Mouse (Mus musculus) neural tube, embryonic 12.5 days (tissue): ENCODE results near the gene Gjb6. TPM values are rescaled to one million over a fixed set of nuclear protein-coding genes. Genes with fewer than 3 reads are reported as not detected.

Experiments
- ATAC-seq: fragments of 200-750 bp; cut with Nextera tagmentation; 2 replicates; pipeline ENCODE4 v1.8.0; 2017; ENCODE audit warnings: low read depth, mild to moderate bottlenecking, moderate TSS enrichment, moderate library complexity; ENCODE audit not compliant: low FRiP score
- H3K27ac ChIP-seq: fragments of 300-500 bp; sonication (generic); 2 replicates; pipeline ENCODE4 v1.5.1; 2016
- H3K27me3 ChIP-seq: fragments of 300-500 bp; sonication (generic); replicated peaks from 2 replicates; pipeline ENCODE4 v1.6.1; 2016; ENCODE audit warnings: mild to moderate bottlenecking
- H3K36me3 ChIP-seq: fragments of 300-500 bp; sonication (generic); 2 replicates; pipeline ENCODE4 v1.6.1; 2016; ENCODE audit warnings: mild to moderate bottlenecking
- H3K4me1 ChIP-seq: fragments of 300-500 bp; sonication (generic); 2 replicates; pipeline ENCODE4 v1.6.1; 2016
- H3K4me2 ChIP-seq: fragments of 300-500 bp; sonication (generic); replicated peaks from 2 replicates; pipeline ENCODE4 v1.6.1; 2016; ENCODE audit warnings: mild to moderate bottlenecking
- H3K4me3 ChIP-seq: fragments of 300-500 bp; sonication (generic); 2 replicates; pipeline ENCODE4 v1.5.1; 2016
- H3K9ac ChIP-seq: fragments of 300-500 bp; sonication (generic); 2 replicates; pipeline ENCODE4 v1.6.1; 2016; ENCODE audit warnings: mild to moderate bottlenecking
- H3K9me3 ChIP-seq: fragments of 300-500 bp; sonication (generic); 2 replicates; pipeline ENCODE4 v1.6.1; 2016; ENCODE audit warnings: mild to moderate bottlenecking
- WGBS: fragments of 180-500 bp; shearing (Covaris S2); methylation state at CpG from one replicate; pipeline ENCODE4 v1.1.7; 2016; 5-methylcytosine and 5-hydroxymethylcytosine counted together
- polyA plus RNA-seq: library from polyadenylated mRNA; unstranded; fragments of >200 nt; fragmentation: Nextera tagmentation; extraction: Ambion mirVana; gene quantifications from 2 replicates; pipeline ENCODE4 v1.2.1, GENCODE M21; 2016

Gene Gjb6
- polyA plus RNA-seq, 1 experiment from 2014 or later, result 9.5 TPM

DNA sequence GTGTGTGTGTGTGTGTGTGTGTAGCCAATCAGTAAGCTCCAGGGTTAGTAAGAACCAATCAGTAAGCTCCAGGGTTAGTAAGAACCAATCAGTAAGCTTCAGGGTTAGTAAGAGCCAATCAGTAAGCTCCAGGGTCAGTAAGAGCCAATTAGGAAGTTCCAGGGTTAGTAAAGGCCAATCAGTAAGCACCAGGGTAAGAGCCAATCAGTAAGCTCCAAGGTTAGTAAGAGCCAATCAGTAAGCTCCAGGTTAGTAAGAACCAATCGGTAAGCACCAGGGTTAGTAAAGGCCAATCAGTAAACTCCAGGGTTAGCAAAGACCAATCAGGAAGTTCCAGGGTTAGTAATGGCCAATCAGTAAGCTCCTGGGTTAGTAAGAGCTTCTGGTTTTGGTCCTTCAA, 50.5 kb downstream of the Gjb6 start:
- Histone ChIP-seq H3K27ac (no peak overlapping the region), H3K9ac (no peak overlapping the region), H3K4me2 (no peak overlapping the region), H3K36me3 (no peaks in the 10 kb centered on the region), H3K4me1 (no peaks in the 10 kb centered on the region), H3K27me3 (no peaks in the 10 kb centered on the region), H3K4me3 (no peak overlapping the region), H3K9me3 (no peaks in the 10 kb centered on the region)
- 100% methylated on average over 1 of the region's 1 CpGs for WGBS
- no peak for ATAC-seq

- Histone ChIP-seq H3K36me3 (no peaks in the 10 kb centered on the region), H3K4me3 (no peak overlapping the region), H3K27ac (no peak overlapping the region), H3K9me3 (no peaks in the 10 kb centered on the region), H3K9ac (no peak overlapping the region), H3K4me1 (no peaks in the 10 kb centered on the region), H3K27me3 (no peaks in the 10 kb centered on the region), H3K4me2 (no peak overlapping the region)
- 85% methylated on average over 6 of the region's 6 CpGs for WGBS
- no peak for ATAC-seq
Observed at GRCm38 (mm10) chr14:57075537-57075936, 57.9 kb downstream of the Gjb6 start.

Other genes starting within 250 kb of the Gjb6 start
- 75.4 and 79.8 TPM in 2 replicates for gene Zmym2, start 247.0 kb downstream of the Gjb6 start, polyA plus RNA-seq
- gene Gja3, start 75.5 kb downstream of the Gjb6 start, polyA plus RNA-seq, result 1.4 TPM in 2 replicates
- gene Gjb2, start 28.9 kb downstream of the Gjb6 start, polyA plus RNA-seq, result 25.3 and 29.6 TPM in 2 replicates
- not detected in 2 replicates for gene Gm4491, start 17.7 kb downstream of the Gjb6 start, polyA plus RNA-seq